Mouse (Mus musculus): ENCODE measurements around the gene Gm20518. TPM values are rescaled to one million over a fixed set of nuclear protein-coding genes. Genes with fewer than 3 reads are reported as not detected.

Gene Gm20518
- total and polyA plus RNA-seq, 3 experiments = 0.35 to 0.53 TPM; not detected in 1

DNA sequence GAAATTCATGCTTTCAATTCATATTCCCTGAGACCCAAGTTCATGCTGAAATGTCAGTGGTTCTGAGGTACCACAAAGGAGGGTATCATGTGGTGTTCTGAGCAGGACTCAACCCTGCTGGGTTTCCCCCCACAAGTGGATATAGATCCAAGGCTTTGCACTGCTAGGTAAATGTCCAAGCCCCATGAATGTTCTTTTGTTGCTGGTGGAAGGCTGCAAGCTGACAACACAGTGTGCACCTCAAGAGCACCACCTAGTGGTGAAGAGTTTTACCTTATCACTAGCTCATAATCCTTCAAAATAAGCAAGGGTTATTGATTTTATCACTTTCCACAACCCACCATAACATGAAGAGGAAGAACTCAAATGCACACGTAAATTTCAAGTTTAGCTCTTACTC, 42.5 kb downstream of the Gm20518 start:
- peak; percentile 76 for DNase-seq (ENCODE audit: low read depth, low spot score)
- Histone ChIP-seq H3K9ac (ENCODE audit: control insufficient read depth, low read depth, low read length, poor library complexity, severe bottlenecking) (no peak overlapping the region), H3K27ac (ENCODE audit: control insufficient read depth, low read depth, low read length) (no peak overlapping the region), H3K9me3 (replicated peaks; ENCODE audit: insufficient read depth, low read length) (no peaks in the 10 kb centered on the region), H3K36me3 (ENCODE audit: control insufficient read depth in 1 of 2, insufficient read depth in 2 of 2, low read length in 2 of 2) (peaks cover 6 to 8% of the 10 kb centered on the region in 2 experiments), H3K4me1 (ENCODE audit: control insufficient read depth in 1 of 2, insufficient read depth in 2 of 2, low read length in 2 of 2) (peaks cover 2 to 6% of the 10 kb centered on the region in 2 experiments; a peak in 3 of 4 replicates), H3K79me2 (ENCODE audit: control insufficient read depth, insufficient read depth, low read length, poor library complexity) (no peaks in the 10 kb centered on the region), H3K27me3 (ENCODE audit: control insufficient read depth in 1 of 2, insufficient read depth in 2 of 2, low read length in 2 of 2) (no peaks in the 10 kb centered on the region), H3K4me3 (ENCODE audit: control insufficient read depth in 1 of 2, insufficient read depth in 1 of 2, low read depth in 2 of 2, low read length in 2 of 2) (no peak overlapping the region)
- no peak for TF ChIP-seq MEF2A (IDR thresholded peaks at IDR 0.05; ENCODE audit: extremely low read depth, insufficient replicate concordance, low read depth, low read length, poor library complexity, severe bottlenecking)
- no peak for TF ChIP-seq MYC (IDR thresholded peaks at IDR 0.05; ENCODE audit: low read depth, low read length)
- TF ChIP-seq MAZ (IDR thresholded peaks at IDR 0.05; ENCODE audit: low read depth, low read length) = no peak
- no peak for TF ChIP-seq ZKSCAN1 (IDR thresholded peaks at IDR 0.05; ENCODE audit: low read depth, low read length)
- no peak for TF ChIP-seq BHLHE40 (IDR thresholded peaks at IDR 0.05; ENCODE audit: borderline replicate concordance, low read depth, low read length)
- TF ChIP-seq MAFK (IDR thresholded peaks at IDR 0.05; ENCODE audit: borderline replicate concordance, low read depth, low read length) = no peak
- TF ChIP-seq POLR2A (IDR thresholded peaks at IDR 0.05; ENCODE audit: control insufficient read depth in 1 of 2, insufficient read depth in 1 of 2, low read depth in 1 of 2, low read length in 2 of 2, poor library complexity in 1 of 2) = no peak
- no peak for TF ChIP-seq GABPA (IDR thresholded peaks at IDR 0.05; ENCODE audit: low read depth, low read length)
- no peak for TF ChIP-seq TBP (IDR thresholded peaks at IDR 0.05; ENCODE audit: low read depth, low read length)
- no peak for TF ChIP-seq ZNF384 (IDR thresholded peaks at IDR 0.05; ENCODE audit: low read depth, low read length)
- TF ChIP-seq CTCF (IDR thresholded peaks at IDR 0.05 in 2 of 3, conservative IDR thresholded peaks at IDR 0.05 in 1 of 3; ENCODE audit: control insufficient read depth in 1 of 3, insufficient read depth in 1 of 3, low read depth in 2 of 3, low read length in 3 of 3, poor library complexity in 1 of 3, severe bottlenecking in 1 of 3) = peak; percentile 63 to 92 (median 81)
- no peak for TF ChIP-seq KAT2A (conservative IDR thresholded peaks at IDR 0.05; ENCODE audit: low read depth, low read length)
- no peak for TF ChIP-seq MXI1 (IDR thresholded peaks at IDR 0.05; ENCODE audit: low read depth, low read length)
- TF ChIP-seq HCFC1 (IDR thresholded peaks at IDR 0.05; ENCODE audit: low read depth, low read length) = no peak
- TF ChIP-seq TAL1 (IDR thresholded peaks at IDR 0.05; ENCODE audit: low read length) = no peak
- 0 out of 2 replicates have a peak, but pooled peaks have one; percentile 29 for TF ChIP-seq ZC3H11A (IDR thresholded peaks at IDR 0.05; ENCODE audit: low read depth, low read length)
- no peak for TF ChIP-seq JUND (IDR thresholded peaks at IDR 0.05; ENCODE audit: low read depth, low read length)
- no peak for TF ChIP-seq TCF12 (IDR thresholded peaks at IDR 0.05; ENCODE audit: low read depth, low read length)
- no peak for TF ChIP-seq CHD1 (IDR thresholded peaks at IDR 0.05; ENCODE audit: low read depth, low read length)
- TF ChIP-seq NELFE (IDR thresholded peaks at IDR 0.05; ENCODE audit: low read depth, low read length) = no peak
- TF ChIP-seq POLR2AphosphoS2 (IDR thresholded peaks at IDR 0.05; ENCODE audit: low read length) = no peak
- peak; percentile 67 for TF ChIP-seq RAD21 (IDR thresholded peaks at IDR 0.05; ENCODE audit: low read depth, low read length)
- no peak for TF ChIP-seq UBTF (IDR thresholded peaks at IDR 0.05; ENCODE audit: borderline replicate concordance, insufficient read depth, low read depth, low read length)
- TF ChIP-seq GATA1 (IDR thresholded peaks at IDR 0.05; ENCODE audit: low read depth, low read length) = peak; percentile 64
- TF ChIP-seq RCOR1 (IDR thresholded peaks at IDR 0.05; ENCODE audit: low read depth, low read length) = no peak
- no peak for TF ChIP-seq USF1 (IDR thresholded peaks at IDR 0.05; ENCODE audit: low read depth, low read length)
- peak; percentile 60 for TF ChIP-seq SMC3 (IDR thresholded peaks at IDR 0.05; ENCODE audit: low read depth, low read length)
- no peak for TF ChIP-seq MYB (IDR thresholded peaks at IDR 0.05; ENCODE audit: low read depth, low read length)

All from MEL (cell line).